Mouse (Mus musculus) kidney, postnatal 25 days (tissue): Measurements from ENCODE around the gene Leng8.

Experiments used
- DNase-seq, 2 experiments: peaks; one replicate each; pipeline ENCODE4 v3.0.0; 2021; ENCODE audit warnings: mixed read lengths in 2 of 2

The Leng8 gene

DNA sequence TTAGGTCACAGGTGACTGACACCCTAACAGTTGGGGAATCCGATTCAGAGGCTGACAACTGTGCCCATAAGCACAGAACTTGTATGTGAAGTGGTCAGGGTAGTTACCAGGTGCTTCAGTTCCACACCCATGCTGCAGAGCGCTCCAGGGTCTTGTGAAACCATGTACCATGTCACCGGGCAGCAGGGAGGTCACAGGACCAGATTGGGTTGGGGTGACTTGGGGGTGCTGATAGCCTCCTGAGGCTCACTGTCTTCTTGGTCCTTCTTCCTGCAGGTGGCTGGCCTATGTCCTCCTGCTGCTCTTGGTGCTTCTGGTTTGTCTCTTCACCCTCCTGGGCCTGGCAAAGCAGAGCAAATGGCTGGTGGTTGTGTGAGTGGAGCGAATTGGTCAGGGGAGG, 8.9 kb upstream of the Leng8 start:
- no peak for DNase-seq

DNA sequence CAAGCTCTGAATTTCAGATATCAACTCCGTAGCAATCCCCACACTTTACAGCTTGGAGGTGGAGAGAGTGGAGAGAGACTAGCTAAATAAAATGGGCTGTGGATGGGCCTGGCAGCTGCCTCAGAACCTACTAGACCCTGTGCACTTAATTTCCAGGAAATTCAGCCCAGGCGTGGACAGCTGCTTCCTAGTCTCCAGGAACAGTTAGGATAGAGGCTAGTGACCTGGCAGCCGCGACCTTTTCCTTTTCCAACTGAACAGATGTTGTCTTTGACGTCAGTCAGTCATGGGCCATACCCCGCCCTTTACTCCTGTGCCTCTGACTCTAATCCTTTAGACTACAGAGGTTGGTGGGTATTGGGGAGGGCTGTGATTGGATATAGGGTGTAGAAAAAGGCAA, 8.0 kb upstream of the Leng8 start:
- DNase-seq: no peak

DNA sequence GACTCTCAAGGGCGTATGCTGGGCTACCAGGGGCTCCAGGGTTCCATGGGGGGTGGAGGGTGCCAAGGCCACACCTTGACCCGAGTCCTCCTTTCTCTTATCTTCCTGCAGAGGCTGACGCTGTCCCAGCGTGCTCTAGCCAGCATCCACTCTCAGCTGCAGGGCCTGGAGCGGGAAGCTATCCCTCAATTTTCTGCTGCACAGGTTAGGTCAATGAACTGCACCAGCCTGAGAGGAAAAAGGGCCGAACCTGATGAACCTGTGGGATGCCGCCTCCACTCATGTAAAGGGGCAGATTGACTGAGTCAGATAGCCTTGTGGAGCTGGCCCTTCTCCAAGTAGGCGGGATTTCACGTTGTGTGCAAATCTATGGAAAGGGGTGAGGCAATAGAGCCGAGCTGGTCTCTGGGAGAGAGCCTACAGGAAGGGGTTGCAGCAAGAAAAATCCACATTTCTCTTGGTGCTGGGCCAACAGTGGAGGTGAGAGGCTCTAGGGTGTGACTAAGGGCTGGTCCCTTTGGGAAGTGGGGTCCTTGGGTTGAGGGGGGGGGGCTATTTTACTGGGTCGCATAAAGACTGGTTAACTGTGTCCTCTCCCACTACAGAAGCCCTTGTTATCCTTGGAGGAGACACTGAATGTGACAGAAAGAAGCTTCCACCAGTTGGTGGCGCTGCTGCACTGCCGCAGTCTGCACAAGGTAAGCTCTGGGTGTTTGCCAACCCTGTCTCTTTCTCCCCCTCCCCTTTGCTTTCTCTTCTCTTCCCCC, 6.0 kb upstream of the Leng8 start:
- peak; percentile 85 to 93 for DNase-seq

DNA sequence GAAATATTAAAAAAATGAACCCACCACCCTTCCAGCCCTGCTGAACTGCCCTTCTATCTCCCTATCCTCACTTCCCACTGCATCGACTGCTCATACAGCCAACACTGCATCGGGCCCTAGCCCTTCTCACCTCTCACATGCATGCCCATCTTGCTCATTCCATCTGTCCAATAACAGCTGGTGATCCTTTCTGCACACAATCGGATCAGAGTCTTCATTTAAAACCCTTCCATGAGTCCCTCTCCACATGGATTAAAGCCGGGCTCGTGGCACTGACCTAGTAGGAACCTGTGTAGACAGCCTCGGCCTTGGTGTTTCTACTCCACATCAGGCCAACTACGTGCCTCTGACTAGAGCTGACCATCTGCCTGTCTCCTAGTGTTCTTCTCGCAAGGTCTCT, 4.9 kb upstream of the Leng8 start:
- no peak for DNase-seq

DNA sequence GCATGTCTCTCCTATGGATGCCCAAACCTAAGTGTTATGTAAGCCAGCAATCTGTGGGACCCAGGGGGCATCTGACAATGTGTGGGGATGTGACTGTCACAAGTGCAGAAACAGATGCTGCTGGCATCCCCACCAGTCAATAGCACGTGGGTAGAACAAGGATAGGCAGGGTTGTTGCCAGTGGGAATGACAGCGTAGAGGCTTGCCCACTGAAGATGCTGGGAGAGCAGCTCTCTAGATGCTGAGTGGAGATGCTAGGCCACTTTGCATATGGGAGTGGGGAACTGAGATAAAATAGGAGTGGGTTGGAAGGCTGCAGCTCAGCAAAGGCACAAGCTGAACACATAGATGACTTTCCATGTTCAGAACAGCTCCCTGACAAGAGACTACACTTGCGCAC, 4.3 kb upstream of the Leng8 start:
- no peak for DNase-seq

DNA sequence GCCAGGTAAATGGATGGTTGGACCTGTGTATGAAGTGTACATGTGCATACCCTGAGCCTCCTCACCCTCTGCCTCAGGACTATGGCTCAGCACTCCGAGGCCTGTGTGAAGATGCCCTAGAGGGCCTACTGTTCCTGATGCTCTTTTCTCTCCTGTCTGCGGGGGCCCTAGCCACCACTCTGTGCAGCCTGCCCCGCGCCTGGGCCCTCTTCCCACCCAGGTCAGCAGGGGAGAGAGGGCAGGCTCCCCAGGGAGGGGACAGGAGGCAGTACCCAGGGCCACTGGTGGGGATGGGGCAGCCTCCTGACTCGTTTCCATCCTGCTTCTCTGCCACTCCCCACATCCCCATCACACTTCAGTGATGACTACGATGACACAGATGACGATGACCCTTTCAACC, 3.8 kb upstream of the Leng8 start:
- no peak for DNase-seq

DNA sequence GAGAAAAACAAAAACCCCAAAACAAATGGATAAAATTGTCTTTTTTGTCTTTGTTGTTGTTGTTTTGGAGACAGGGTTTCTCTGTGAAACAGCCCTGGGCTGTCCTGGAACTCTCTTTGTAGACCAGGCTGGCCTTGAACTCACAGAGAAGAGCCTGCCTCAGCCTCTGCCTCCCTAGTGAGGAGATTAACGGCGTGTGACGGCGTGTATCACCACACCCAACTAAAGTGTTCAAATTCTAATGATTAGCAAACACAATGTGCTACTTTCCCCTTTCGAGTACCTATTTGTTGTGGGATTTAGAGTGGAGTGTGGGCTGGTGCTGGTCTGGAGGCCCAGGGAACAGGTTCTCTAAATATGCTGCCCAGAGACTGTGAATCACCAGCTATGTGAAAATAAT, 1.9 kb upstream of the Leng8 start:
- DNase-seq: no peak

DNA sequence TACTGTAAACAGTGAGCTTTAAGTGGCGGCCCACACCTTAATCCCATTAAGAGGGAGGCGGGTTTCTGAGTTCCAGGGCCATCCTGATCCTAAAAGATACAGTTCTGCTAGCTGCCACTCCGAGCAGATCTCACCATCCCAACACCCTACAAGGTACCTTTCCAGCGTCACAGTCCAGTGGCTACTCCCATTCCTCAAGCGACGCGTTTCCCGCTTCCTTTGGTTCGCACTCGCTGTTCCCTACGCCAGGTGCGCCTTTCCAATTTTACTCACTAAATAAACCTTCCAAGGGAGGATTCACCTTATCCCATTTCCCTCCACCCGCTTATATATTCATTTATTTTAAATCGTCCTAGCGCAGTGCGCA, 452 bp upstream of the Leng8 start:
- DNase-seq: peak in 1 of 2 experiments; percentile 53

DNA sequence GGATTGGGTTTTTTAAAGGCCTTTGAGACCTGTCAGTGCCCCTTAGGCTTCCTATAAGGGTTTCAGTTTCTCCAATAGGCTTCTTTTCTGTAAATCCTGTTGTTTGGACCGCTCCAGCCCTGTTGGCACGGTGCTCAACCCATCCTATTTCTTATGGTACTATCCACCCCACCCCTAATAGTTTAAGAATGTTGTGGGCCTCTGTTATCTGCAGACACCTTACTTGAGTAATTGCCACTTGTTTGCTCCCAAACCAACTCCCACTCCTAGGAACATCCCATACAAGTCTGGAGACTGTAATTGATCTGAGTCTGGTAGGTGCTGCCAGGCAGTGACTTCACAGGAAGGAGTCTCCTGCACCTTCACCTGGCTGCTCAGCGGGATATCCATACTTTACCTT, 907 bp downstream of the Leng8 start:
- DNase-seq: no peak

DNA sequence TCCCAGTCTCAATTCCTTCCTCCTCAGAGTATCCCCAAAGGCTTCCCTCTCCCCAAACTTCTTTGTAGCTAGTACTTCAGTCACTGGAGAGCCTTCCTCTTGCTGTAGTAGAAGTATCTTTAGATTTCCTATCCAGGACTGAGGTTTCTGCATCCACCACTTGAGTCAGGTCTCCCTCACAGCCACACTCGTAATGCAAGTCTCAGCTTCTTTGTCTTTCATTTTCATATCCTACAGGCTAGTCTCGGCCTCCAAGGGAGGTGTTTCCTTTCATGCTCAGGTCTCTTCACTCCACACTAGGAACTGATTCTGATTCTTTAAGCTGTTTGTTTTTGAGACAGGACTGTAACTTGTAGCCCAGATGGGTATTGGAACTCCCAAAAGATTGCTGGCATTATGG, 1.3 kb downstream of the Leng8 start:
- DNase-seq: no peak

DNA sequence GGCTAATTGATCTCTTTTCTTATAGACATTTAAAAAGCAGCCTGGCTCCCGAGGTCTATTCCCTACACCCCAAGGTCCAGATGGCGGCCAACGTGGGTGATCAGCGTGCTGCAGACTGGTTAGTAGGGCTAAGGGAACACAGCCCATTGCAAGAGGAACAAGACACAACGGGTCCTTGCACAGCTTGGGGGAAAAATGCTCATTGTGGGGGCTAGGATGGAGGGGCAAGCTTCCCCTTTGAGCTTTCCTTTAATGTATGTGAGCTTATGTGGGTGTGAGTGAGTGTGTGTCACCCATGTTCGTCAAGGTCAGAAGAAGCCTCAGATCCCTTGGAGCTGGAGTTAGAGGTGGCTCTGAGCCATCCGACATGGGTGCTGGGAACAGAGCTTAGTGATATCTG, 1.8 kb downstream of the Leng8 start:
- no peak for DNase-seq

DNA sequence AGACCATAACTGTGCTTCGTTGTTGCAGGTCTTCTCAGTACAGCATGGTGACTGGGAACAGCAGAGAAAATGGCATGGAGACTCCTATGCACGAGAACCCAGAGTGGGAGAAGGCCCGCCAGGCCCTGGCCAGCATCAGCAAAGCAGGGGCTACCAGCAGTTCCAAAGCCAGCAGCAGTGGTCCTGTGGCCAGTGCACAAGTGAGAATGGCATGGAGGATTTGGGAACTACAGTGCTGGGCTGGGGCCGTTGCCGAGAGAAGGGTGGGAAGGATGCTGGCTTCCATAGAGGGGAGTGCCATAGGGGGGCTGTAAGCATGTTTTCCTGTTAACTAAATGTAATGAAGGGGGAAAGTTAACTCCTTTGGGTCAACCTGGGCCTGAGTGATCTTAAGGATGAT, 2.6 kb downstream of the Leng8 start:
- DNase-seq: no peak

DNA sequence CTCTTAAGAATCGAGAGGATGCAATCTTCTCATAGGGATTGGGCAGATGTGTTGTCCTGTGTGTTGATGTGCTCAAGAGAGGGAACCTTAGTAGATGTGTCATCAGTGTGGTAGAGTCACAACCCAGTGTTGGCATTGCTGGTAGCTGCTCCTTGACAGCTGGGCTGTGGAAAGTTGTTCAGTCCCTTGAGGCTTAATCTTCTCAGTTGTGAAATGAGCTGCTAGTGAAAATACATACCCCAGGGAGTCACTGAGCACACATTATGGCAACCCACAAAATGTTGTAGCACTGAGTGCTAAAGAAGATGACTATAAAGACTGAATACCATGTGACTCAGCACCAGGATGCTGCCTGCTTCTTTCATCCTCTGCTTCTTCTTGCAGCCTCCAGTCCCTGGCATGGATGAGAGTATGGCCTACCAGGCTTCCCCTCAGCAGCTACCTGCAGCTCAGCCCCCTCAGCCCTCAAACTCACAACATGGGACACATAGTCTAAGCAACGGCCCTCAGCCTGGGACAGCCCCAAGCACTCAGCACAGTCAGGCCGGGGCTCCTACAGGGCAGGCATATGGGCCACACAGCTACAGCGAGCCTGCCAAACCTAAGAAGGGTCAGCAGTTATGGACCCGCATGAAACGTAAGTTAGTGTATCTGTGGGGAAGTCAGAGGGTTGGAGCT, 4.9 kb downstream of the Leng8 start:
- no peak for DNase-seq

DNA sequence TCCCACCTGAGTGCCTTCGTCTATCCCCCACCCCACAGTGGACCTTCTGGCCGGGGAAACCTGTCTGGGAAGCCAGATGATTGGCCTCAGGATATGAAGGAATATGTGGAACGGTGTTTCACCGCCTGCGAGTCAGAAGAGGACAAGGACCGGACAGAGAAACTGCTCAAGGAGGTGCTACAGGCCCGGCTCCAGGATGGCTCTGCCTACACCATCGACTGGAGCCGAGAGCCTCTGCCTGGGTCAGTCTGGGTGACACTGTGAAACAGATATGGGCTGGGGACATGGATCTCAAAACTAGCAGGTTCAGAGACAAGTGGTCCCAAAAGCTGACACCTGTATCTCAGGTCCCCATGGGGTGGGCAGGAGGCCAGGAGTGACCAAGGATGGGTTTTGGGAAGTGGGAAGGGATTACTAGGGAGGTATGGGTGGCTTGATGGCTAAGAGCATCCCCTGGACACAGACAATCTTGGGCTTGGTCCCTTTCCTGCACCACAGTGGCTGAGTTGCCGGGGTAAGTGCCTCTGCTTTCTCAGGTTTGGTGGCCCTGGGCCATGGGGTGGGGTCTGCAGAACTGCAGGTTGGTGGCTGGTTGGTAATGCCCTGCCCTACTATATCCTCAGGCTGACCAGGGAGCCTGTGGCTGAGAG, 6.1 kb downstream of the Leng8 start:
- no peak for DNase-seq

DNA sequence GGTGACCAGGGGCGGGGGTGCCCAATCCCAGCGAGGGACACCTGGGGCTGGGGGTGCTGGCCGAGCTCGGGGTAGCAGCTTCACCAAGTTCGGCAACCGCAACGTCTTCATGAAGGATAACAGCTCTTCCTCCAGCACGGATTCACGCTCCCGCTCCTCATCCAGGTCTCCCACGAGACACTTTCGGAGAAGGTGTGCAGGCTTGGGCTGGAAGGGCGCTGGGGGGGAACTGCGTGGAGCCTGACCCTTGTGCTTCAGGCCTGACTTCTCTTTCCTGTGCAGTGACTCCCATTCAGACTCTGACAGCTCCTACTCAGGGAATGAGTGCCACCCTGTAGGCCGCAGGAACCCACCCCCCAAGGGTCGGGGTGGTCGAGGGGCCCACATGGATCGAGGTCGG, 6.7 kb downstream of the Leng8 start:
- no peak for DNase-seq

DNA sequence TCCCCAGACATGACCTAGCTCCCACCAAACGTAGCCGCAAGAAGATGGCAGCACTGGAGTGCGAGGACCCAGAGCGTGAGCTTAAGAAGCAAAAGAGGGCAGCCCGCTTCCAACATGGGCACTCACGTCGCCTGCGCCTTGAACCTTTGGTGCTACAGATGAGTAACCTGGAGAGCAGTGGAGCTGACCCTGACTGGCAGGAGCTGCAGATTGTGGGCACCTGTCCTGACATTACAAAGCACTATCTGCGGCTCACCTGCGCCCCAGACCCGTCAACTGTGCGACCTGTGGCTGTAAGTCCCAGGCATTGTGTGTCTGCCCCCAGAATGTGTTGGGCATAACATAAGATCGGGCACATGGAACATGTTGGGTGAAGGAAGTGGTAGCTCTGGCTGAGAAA, 7.2 kb downstream of the Leng8 start:
- no peak for DNase-seq

DNA sequence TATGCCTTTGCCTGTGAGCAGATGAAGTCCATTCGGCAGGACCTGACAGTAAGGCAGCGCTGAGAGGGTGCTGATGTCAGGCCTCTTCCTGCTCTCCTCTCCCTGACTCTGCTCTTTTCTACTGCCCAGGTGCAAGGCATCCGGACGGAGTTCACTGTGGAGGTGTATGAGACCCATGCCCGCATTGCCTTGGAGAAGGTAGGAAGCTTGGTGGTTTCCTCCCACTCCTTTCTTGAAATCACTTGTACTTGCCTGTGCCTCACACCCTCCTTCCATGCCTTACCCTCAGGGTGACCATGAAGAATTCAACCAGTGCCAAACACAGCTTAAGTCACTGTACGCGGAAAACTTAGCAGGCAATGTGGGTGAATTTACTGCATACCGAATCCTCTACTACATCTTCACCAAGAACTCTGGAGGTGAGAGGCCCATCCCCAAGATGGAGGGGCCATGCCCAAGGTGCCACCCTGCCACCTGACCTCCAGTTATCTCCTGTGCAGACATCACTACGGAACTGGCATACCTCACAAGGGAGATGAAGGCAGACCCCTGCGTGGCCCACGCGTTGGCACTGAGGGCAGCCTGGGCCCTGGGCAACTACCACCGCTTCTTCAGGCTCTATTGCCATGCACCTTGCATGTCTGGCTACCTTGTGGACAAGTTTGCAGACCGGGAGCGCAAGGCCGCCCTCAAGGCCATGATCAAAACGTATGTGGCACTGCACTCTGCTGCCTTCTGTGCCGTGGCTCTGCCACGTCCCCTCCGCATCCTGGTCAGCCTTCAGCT, 8.1 kb downstream of the Leng8 start:
- DNase-seq: no peak

DNA sequence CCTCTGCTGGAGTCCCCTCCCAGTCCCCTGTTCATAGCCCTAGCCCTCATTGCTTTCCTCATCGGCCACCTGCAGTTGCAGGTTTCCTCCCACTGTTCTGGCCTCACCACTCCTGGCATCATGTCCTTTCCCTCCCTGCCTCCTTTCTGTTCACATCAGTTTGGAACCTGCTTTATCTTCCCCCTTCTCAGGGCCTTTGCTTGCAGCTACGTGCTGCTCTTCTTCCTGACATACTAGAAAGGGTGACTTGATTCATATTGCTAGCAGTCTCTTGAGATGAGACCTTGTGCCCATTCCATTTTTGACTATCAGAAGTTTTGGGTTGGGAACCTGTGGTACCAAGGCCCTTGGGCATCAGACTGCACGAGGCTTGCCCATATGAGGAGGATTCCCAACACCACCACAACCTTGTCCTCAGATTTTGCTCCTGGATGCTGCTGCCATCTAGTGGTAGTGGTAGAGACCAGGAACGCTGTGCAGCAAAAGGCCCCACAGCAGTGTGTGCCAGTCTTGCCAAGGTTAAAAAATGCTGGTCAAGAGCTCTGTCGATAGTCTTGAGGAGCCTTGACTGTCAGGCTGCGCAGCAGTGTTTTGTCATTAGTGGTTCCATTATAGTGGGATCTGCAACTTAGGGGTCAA, 8.8 kb downstream of the Leng8 start:
- peak; percentile 67 to 73 for DNase-seq

DNA sequence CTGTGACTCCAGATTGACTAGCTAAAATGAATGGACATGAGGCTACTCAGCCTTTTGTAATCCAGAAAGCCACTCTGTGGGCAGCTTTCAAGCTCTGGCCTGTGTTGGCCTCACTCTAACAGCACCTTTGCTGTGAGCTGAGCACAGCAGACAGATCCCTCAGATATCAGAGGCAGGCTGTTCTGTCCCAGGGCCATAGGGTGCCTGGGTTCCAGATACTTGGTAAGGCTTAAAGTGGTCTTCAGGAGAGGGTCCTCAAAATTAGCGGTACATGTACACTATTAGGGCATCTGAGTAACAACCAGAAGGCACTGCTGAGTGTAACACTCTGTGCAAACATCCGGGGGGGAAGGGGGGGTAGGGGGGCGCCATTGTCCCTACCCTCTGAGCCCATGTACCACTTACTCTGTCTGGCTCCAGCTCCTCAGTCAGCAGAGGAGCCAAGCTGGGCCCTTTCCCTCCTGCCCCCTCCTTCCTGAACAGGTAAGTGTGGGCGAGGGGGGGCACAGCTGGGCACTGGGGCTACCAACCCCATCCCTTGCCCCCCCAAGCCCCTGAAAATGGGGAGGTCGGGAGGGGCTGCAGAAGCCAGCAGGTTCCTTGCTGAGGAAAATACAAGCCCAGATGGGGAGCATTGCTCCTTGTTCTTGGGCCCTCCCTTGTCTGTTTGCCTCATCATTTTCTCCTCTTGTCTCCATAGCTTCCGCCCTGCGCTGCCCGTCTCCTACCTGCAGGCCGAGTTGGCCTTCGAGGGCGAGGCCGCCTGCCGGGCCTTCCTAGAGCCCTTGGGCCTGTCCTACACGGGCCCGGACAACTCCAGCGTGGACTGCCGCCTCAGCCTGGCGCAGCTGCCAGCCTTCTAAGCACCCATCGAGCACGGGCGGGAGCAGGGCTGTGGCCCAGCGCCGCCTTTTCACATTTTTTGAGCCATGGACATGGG, 9.7 kb downstream of the Leng8 start:
- no peak for DNase-seq

DNA sequence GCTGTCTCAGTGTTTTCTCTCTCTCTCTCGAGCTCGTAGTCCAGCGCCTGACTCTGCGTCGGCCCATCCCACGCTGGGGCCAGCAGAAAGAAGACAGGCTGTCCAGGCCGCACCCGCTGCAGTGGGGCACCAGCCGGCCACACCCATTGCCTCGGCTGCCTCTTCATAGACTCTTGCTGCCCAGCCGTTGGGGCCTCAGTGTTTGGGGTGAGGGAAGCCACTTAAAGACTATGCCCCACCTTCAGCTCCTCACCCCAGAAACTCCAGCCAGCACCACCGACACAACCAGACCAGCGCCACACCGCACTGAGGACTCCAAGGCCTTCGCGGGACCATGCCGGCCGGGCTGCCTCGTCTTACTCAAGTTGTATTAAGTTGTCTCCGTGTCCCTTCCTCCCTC, 10.5 kb downstream of the Leng8 start:
- DNase-seq: no peak

DNA sequence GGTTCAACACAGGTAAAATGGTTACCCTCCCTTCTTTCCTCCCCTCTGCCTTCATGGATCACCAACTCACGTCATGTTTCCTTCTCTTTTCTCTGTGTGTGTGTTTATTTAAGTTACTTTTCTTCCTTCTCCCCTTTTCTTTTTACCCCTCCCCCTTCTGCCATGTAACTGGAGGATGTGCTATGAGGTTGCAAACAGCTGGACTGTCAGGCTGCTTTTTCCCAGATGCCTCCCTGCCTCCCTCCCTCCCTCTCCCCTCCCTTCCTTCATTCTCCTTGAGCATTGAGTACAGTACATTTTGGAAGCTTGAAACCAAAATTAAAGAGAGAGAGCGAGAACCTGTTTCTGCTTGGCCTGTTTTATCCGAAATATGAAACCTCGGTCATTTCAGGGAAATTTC, 11.0 kb downstream of the Leng8 start:
- DNase-seq: no peak
